In genomic region chr17:27176754-27177153, GRCm38 (mm10) we compare ENCODE assay signal across 19 mouse cellular contexts. TPM values are rescaled to one million over a fixed set of nuclear protein-coding genes. Genes with fewer than 3 reads are reported as not detected.
"Had no signal": no experiment of that assay in that cellular context is flagged by ENCODE, and none has a peak within 500 bp of the region (broad histone marks: within the 10 kb centered on the region; RNA-seq: fewer than 3 reads in every experiment).

No protein-coding gene starts in this region.

- H3K27me3 ChIP-seq: neural tube, embryonic 13.5 days; neural tube, embryonic 15.5 days had no signal

- ATAC-seq: midbrain, embryonic 16.5 days had no signal

- H3K9me3 ChIP-seq: neural tube, embryonic 13.5 days; neural tube, embryonic 15.5 days had no signal

- H3K36me3 ChIP-seq: neural tube, embryonic 13.5 days; neural tube, embryonic 15.5 days had no signal

- H3K9ac ChIP-seq: lung, embryonic 14.5 days; neural tube, embryonic 13.5 days; neural tube, embryonic 15.5 days had no signal

- H3K4me2 ChIP-seq: lung, embryonic 14.5 days; midbrain, embryonic 11.5 days; neural tube, embryonic 13.5 days; neural tube, embryonic 15.5 days had no signal

- DNase-seq: lung, adult 18-20 months; lung, embryonic 14.5 days; lung, postnatal 10 days; lung, postnatal 4 days; midbrain, embryonic 14.5 days; retina, postnatal 1 day; right cerebral cortex, adult 18-20 months; right cerebral cortex, postnatal 25 days; right cerebral cortex, postnatal 4 days; spleen, adult 18-20 months; thymus, adult 18-20 months; thymus, postnatal 14 days; thymus, postnatal 36 days had no signal

- H3K4me3 ChIP-seq: myocyte; neural tube, embryonic 13.5 days; neural tube, embryonic 15.5 days had no signal

RNA-seq across cellular contexts. Expression of gene Ip6k3, which starts 9.2 kb away (rescaled TPM):
- polyA plus RNA-seq: lung, embryonic 14.5 days; small intestine, adult 2 months had no signal
